Mouse (Mus musculus): ENCODE data around the gene Amdhd2. TPM values are rescaled to one million over a fixed set of nuclear protein-coding genes. Genes with fewer than 3 reads are reported as not detected.
"Not testable (repeated sequence)": the region's sequence is repeated elsewhere in the genome, so short reads cannot be mapped to it uniquely, and the experiment has no call there.

The Amdhd2 gene
- polyA plus RNA-seq, 1 experiment, result 26.6 TPM

- H3K4me3 ChIP-seq (ENCODE audit: insufficient read depth, low read length), result no peak overlapping the region
Measured at GRCm38 (mm10) chr17:24149421-24149820, 14.1 kb downstream of the Amdhd2 start.

GRCm38 (mm10) chr17:24142897-24143296 is 20.7 kb downstream of the Amdhd2 start:
- H3K4me3 ChIP-seq (ENCODE audit: insufficient read depth, low read length), result no peak overlapping the region
- peaks cover 8% of the 10 kb centered on the region for H3K4me1 ChIP-seq (ENCODE audit: control insufficient read depth, insufficient read depth, low read length)
- TF ChIP-seq CTCF (IDR thresholded peaks at IDR 0.05; ENCODE audit: borderline replicate concordance, insufficient read depth, low read length) (no peak), POLR2A (IDR thresholded peaks at IDR 0.05; ENCODE audit: low read depth, low read length) (no peak)
- H3K27ac ChIP-seq (ENCODE audit: insufficient read depth, low read length), result no peak overlapping the region

More at GRCm38 (mm10) chr17:24149421-24149820, 14.1 kb downstream of the Amdhd2 start:
- no peak for TF ChIP-seq CTCF (IDR thresholded peaks at IDR 0.05; ENCODE audit: borderline replicate concordance, insufficient read depth, low read length)
- TF ChIP-seq POLR2A (IDR thresholded peaks at IDR 0.05; ENCODE audit: low read depth, low read length), result no peak
- H3K27ac ChIP-seq (ENCODE audit: insufficient read depth, low read length), result no peak overlapping the region
- H3K4me1 ChIP-seq (ENCODE audit: control insufficient read depth, insufficient read depth, low read length), result no peaks in the 10 kb centered on the region

GRCm38 (mm10) chr17:24141425-24141920 is 22.1 kb downstream of the Amdhd2 start:
- no peak for TF ChIP-seq CTCF (IDR thresholded peaks at IDR 0.05; ENCODE audit: borderline replicate concordance, insufficient read depth, low read length)
- peak; percentile 56 for TF ChIP-seq POLR2A (IDR thresholded peaks at IDR 0.05; ENCODE audit: low read depth, low read length)
- H3K27ac ChIP-seq (ENCODE audit: insufficient read depth, low read length), result peak overlapping the region; percentile 55
- H3K4me3 ChIP-seq (ENCODE audit: insufficient read depth, low read length), result peak overlapping the region; percentile 92
- peaks cover 16% of the 10 kb centered on the region for H3K4me1 ChIP-seq (ENCODE audit: control insufficient read depth, insufficient read depth, low read length)

GRCm38 (mm10) chr17:24140845-24141424 is 22.6 kb downstream of the Amdhd2 start:
- no peak for TF ChIP-seq CTCF (IDR thresholded peaks at IDR 0.05; ENCODE audit: borderline replicate concordance, insufficient read depth, low read length)
- TF ChIP-seq POLR2A (IDR thresholded peaks at IDR 0.05; ENCODE audit: low read depth, low read length), result 0 out of 2 replicates have a peak, but pooled peaks have one; percentile 28
- Histone ChIP-seq H3K4me3 (ENCODE audit: insufficient read depth, low read length) (peak overlapping the region; percentile 92), H3K4me1 (ENCODE audit: control insufficient read depth, insufficient read depth, low read length) (peaks cover 16% of the 10 kb centered on the region), H3K27ac (ENCODE audit: insufficient read depth, low read length) (peak overlapping the region; percentile 55)

- TF ChIP-seq POLR2A (IDR thresholded peaks at IDR 0.05; ENCODE audit: low read depth, low read length) (no peak), CTCF (IDR thresholded peaks at IDR 0.05; ENCODE audit: borderline replicate concordance, insufficient read depth, low read length) (no peak)
- H3K4me1 ChIP-seq (ENCODE audit: control insufficient read depth, insufficient read depth, low read length), result peaks cover 16% of the 10 kb centered on the region
- H3K27ac ChIP-seq (ENCODE audit: insufficient read depth, low read length), result no peak overlapping the region
- peak overlapping the region; percentile 92 for H3K4me3 ChIP-seq (ENCODE audit: insufficient read depth, low read length)
Measured at GRCm38 (mm10) chr17:24139968-24140367, 23.6 kb downstream of the Amdhd2 start.

GRCm38 (mm10) chr17:24139256-24139655 is 24.3 kb downstream of the Amdhd2 start:
- Histone ChIP-seq H3K4me3 (ENCODE audit: insufficient read depth, low read length) (no peak overlapping the region), H3K4me1 (ENCODE audit: control insufficient read depth, insufficient read depth, low read length) (peaks cover 17% of the 10 kb centered on the region), H3K27ac (ENCODE audit: insufficient read depth, low read length) (no peak overlapping the region)
- TF ChIP-seq CTCF (IDR thresholded peaks at IDR 0.05; ENCODE audit: borderline replicate concordance, insufficient read depth, low read length) (no peak), POLR2A (IDR thresholded peaks at IDR 0.05; ENCODE audit: low read depth, low read length) (no peak)

- Histone ChIP-seq H3K27ac (ENCODE audit: insufficient read depth, low read length) (no peak overlapping the region), H3K4me1 (ENCODE audit: control insufficient read depth, insufficient read depth, low read length) (peaks cover 20% of the 10 kb centered on the region), H3K4me3 (ENCODE audit: insufficient read depth, low read length) (no peak overlapping the region)
- TF ChIP-seq CTCF (IDR thresholded peaks at IDR 0.05; ENCODE audit: borderline replicate concordance, insufficient read depth, low read length), result no peak
Measured at GRCm38 (mm10) chr17:24137226-24137880, 26.2 kb downstream of the Amdhd2 start.

GRCm38 (mm10) chr17:24134062-24134461 is 29.5 kb downstream of the Amdhd2 start:
- TF ChIP-seq CTCF (IDR thresholded peaks at IDR 0.05; ENCODE audit: borderline replicate concordance, insufficient read depth, low read length) (no peak), POLR2A (IDR thresholded peaks at IDR 0.05; ENCODE audit: low read depth, low read length) (no peak)
- Histone ChIP-seq H3K4me1 (ENCODE audit: control insufficient read depth, insufficient read depth, low read length) (peaks cover 14% of the 10 kb centered on the region), H3K27ac (ENCODE audit: insufficient read depth, low read length) (no peak overlapping the region; the same call in 1 of the 2 replicates), H3K4me3 (ENCODE audit: insufficient read depth, low read length) (no peak overlapping the region)

- H3K4me3 ChIP-seq (ENCODE audit: insufficient read depth, low read length); H3K27ac ChIP-seq (ENCODE audit: insufficient read depth, low read length): not testable (repeated sequence)
- H3K4me1 ChIP-seq (ENCODE audit: control insufficient read depth, insufficient read depth, low read length), result peaks cover 14% of the 10 kb centered on the region
Measured at GRCm38 (mm10) chr17:24132919-24133318, 30.6 kb downstream of the Amdhd2 start.

- Histone ChIP-seq H3K4me1 (ENCODE audit: control insufficient read depth, insufficient read depth, low read length) (peaks cover 6% of the 10 kb centered on the region; the same call in 1 of the 2 replicates), H3K27ac (ENCODE audit: insufficient read depth, low read length) (no peak overlapping the region), H3K4me3 (ENCODE audit: insufficient read depth, low read length) (no peak overlapping the region)
- no peak for TF ChIP-seq POLR2A (IDR thresholded peaks at IDR 0.05; ENCODE audit: low read depth, low read length)
- no peak for TF ChIP-seq CTCF (IDR thresholded peaks at IDR 0.05; ENCODE audit: borderline replicate concordance, insufficient read depth, low read length)
Measured at GRCm38 (mm10) chr17:24131570-24131969, 32.0 kb downstream of the Amdhd2 start.

GRCm38 (mm10) chr17:24129246-24129645 is 34.3 kb downstream of the Amdhd2 start:
- not testable (repeated sequence) for H3K4me1 ChIP-seq (ENCODE audit: control insufficient read depth, insufficient read depth, low read length); H3K27ac ChIP-seq (ENCODE audit: insufficient read depth, low read length); H3K4me3 ChIP-seq (ENCODE audit: insufficient read depth, low read length)
